Mouse (Mus musculus) adrenal gland, adult 8-10 months (tissue): ENCODE measurements around the gene Rph3al. TPM values are rescaled to one million over a fixed set of nuclear protein-coding genes. Genes with fewer than 3 reads are reported as not detected.

ENCODE experiments used
- DNase-seq: peaks from one replicate; pipeline ENCODE4 v3.0.0; 2022
- total RNA-seq, 4 experiments: library from RNA; stranded (reverse); gene quantifications; 2 replicates each; pipeline ENCODE4 v1.2.4; 2022

Rph3al gene
- total RNA-seq, 4 experiments from 2014 or later = 19.9 to 31.2 (median 21.9) TPM

DNA sequence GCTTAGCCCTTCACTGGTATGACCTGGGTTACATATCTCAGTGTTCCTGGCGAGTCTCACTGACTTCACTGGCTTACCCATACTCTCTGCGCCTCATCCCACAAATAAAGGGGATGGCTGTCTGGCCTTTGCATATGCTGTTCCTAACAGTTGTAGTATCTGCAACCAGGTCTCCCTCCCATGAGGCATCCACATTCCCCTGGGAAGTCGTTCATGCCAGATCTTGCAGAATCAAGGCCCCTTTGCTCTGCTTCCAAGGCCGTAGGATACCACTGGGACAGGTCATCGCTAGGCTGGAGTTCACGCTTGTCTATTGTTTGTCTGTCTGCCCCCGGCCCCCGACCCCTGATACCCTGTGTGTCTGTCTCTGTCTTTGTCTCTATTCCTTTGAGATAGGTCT lies 78.8 kb downstream of the Rph3al start:
- no peak for DNase-seq

DNA sequence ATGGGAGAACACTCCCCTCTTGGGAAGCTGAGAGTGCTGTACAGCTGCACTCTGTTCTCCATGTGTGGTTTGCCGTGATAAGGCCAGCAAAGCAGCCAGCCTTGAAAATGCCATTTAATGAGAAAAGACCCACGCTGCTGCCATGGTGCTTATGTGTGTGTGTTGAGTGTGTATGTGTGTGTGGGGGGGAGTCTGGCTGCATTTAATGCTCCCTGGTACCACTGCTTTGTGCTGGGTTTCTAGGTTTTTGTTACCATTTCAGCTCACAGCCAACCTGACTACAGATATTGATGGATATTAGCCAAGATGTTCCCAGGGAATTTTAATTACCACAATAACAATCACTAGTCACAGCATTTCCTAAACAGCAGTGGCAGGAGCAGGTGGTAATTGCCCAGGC lies 79.3 kb downstream of the Rph3al start:
- no peak for DNase-seq

DNA sequence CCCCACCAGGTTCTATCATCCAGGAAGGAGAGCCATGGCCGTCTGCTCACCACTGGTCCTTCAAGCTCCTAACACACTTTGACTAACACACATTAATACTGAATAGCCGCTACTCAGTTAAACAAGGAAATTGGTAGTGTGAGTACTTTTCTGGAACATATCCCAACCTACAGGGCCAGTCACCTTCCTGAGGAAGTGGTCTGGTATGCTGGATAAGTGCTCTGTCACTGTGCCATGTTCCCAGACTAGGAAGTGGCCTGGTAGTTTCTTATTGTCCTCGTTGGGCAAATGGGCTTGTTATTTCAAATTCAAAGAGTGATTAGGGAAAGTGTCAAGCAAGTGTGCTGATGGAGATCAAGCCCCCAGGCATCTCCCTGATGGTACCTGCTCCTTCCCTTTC lies 80.4 kb downstream of the Rph3al start:
- no peak for DNase-seq

DNA sequence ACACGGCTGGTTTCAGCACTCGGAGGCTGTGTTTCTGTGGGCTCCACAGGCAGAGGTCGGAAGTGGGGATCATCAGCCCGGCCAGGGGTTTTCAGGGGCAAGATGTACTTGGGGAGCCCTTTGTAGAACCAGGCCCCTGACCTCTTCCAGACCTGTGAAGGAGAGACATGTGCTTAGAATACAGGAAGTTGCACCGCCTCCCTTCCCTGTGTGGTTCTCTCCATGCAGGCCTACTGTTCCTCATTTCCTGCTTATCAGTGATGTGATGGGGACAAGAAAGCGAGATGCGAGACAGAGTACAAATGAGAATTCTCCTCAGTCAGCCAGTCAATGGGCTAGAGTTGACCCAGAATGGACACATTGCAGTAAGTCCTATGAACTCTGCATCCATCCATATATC lies 83.9 kb downstream of the Rph3al start:
- DNase-seq = no peak

GRCm38 (mm10) chr11:75853067-75853636 lies 85.1 kb downstream of the Rph3al start:
- DNase-seq = no peak

DNA sequence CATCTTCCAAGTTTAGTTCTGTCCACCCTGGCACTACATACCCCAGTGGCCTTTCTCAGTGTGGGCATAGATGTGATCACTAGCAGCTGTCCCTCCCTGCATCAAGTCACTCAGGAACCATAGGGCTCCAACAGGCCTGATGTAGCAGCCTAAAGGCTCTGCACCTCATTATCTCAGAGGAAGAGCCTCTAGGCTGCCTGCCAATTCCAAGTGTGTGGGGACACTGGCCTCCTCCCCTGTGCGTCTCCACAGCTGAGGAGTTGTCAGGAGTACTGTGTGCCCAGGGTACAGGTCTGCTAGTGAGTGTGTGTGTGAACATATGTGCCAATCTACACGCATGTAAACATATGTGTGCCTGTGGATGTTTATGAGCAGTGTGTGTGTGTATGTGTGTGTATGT lies 85.7 kb downstream of the Rph3al start:
- no peak for DNase-seq

DNA sequence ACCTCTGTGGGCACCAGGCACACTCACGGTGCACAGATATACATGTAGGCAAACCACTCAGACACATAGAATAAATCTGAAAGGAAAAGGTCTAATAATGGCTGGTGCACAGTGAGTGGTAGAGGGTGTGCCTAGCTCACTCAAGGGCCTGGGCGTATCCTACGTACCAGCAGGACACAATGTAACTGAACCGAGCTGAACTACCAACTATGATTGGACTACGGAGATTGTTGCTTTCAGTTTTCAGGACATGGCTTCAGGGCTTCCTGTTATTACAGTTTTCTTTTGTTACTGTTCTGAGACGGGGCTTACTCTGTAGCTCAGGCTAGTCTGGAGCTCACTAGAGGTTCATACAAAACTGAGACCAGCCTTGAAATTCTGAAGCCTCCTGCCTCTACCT lies 88.7 kb downstream of the Rph3al start:
- no peak for DNase-seq

- DNase-seq = peak; percentile 75
These were observed 91.6 kb downstream of the Rph3al start for GRCm38 (mm10) chr11:75846589-75846988.

DNA sequence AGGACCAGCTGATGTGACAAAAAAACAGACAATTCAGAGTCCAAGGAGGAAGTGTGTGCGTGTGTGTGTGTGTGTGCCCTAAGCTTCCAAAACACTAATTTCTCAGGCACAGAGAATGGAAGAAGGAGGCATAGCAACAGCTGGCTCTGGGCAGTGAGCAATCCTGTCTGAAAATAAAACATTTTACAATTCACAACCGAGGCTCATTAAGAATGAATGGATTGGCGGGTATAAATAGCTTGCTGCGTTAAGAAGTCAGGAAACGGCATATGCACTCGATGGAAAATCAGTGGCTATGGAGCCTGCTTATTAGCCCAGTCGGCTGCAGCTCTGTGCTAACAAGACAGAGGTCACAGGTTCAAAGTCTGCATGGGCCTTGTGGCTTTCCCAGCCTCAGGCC lies 92.6 kb downstream of the Rph3al start:
- DNase-seq = no peak

GRCm38 (mm10) chr11:75842904-75843619 lies 95.2 kb downstream of the Rph3al start:
- no peak for DNase-seq

DNA sequence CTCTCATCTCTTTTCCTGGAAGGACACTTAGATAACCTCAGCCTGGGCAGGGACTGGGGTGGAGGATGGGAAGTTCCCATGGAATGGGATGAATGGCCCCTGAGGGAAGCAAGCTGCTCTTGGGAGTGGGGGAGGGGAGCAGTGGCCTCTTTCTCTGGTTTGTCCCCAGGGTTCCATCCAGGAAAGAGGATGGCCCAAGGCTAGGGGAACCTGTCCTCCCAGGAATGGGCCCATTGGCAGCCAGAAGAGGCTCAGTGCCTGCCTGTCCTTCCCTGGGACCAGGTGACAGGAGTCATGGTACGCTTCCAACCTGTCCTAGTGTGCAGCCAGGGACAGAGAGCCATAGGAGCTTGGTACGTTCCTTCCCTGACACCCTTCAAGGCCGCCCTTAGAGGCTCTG lies 96.7 kb downstream of the Rph3al start:
- DNase-seq = no peak

GRCm38 (mm10) chr11:75839536-75840430 lies 98.4 kb downstream of the Rph3al start:
- DNase-seq = no peak

DNA sequence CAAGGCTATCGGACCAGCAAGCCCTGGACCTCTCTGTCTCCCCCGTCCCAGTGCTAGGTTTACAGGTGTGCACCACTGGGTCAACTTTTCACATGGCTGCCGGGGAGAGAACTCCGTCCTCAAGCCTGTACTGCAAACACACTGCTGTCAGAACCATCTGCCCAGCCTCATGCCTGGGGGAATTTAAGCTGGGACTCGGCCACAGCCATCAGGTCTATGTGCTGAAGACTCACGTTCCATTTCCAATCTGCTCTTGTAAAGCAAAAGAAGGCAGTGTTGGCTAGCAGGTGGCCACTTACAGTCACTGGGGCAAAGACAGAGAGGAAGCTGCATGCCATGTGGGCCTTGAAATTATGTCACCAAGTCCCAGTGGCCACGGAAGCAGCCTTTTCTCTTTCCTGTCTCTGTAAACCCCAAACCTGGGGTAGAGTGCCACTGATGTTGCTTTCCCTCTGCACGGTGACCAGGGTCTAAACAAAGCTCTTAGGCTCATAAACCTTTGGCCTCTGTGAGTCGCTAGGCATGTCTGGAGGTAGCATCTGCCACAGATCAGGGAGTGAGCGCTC lies 99.3 kb downstream of the Rph3al start:
- DNase-seq = no peak

- DNase-seq = no peak
These were observed 102.0 kb downstream of the Rph3al start for GRCm38 (mm10) chr11:75836240-75836610.

GRCm38 (mm10) chr11:75835587-75836239 lies 102.5 kb downstream of the Rph3al start:
- no peak for DNase-seq

GRCm38 (mm10) chr11:75833081-75833480 lies 105.1 kb downstream of the Rph3al start:
- no peak for DNase-seq

DNA sequence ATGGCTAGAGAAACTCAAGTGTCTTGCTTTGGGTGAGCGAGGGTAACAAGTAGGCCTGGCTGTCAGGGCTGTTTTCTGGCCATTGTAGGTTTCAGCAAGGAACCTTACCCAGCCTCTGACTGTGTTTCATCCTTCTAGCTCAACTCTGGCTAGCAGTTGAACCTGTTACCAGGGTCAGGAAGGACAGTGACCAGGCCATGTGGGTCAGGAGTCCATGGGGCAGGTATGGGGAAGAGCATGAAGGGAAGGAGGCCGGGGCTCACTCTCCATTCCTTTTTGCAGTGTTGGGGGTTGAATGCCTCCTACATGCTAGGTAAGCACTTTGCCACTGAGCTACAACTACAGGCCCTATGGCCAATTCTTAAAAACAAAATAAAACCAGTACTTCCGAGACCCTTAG lies 107.8 kb downstream of the Rph3al start:
- no peak for DNase-seq

DNA sequence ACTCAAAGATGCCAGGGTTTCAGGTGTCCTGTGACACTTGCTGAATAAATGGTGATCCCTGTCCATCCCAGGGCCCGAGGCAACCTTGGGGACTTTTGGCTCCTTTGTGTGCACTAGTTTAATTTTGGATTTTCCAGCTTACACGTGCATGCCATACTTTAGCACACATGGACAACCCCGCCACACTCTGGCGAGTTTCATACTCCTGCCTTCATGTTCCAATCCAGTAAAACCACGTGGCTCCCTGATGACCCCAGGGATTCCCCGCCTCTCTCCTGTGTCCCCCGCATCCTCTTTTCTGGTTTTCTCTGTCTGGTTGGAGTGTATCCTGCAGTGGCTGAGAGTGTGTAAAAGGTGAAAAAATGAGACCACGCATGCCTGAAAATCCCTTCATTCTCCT lies 110.8 kb downstream of the Rph3al start:
- DNase-seq = no peak

- DNase-seq = peak; percentile 56
These were observed 114.7 kb downstream of the Rph3al start for GRCm38 (mm10) chr11:75823506-75823905.

DNA sequence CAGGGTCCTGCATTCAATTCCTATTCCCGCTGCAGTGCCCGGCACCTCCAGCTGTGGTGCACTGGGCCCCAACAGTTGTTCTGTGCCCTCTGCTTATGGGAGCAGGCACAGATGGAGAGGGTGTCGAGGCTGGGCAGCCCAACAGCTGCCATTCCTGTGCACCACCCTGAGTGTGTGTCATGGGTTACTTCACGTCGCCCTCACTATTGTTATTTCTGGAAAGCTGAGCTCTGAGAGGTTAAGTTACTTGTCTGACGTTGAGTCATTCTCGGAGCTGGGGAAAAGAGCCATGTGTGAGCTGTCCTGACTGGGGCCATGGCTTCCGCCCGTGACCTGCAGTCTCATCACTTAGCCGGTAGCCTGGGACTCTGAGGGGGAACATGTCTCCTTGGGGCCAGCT lies 125.1 kb downstream of the Rph3al start:
- DNase-seq = peak; percentile 47

DNA sequence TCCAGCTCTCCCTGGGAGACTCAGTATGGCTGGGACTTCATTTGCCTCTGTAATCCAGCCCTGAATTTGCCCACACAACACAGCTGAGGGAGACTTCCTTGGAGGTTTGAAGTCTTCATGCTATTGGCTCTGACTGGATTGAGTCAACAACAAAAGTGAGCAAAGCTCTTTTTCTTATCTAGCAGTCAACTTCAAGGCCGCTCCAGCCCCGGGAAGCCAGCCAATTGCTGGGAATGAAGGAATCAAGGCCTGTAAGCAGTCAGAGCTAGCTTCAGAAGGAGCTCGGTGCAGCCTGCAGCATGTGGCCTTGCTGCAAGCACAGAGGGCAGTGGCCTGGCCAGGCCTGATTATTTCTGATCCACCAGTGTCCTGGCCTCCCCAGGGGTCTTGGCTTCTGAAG lies 126.3 kb downstream of the Rph3al start:
- DNase-seq = peak; percentile 98

DNA sequence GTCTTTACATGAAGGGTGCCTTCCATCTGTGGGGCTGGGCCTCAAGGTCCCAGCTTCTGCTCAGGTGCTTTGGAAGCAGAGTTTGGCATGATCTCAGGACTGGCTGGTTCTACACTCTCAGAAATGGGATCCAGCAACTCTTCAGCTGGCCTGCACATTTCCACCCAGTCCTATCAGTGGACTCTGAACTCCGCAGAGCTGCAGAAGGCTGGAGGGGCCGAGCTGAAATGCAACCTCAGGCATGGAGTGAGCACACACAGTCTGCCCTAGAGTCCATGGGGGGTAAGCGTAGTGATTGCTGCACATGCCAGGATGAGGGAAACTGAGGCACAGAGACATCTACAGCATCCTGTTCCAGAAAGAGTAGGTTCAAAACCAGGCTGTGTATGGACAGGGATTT lies 127.7 kb downstream of the Rph3al start:
- DNase-seq = no peak

GRCm38 (mm10) chr11:75807486-75807885 lies 130.7 kb downstream of the Rph3al start:
- DNase-seq = peak; percentile 36
